Mouse (Mus musculus): ENCODE measurements around the gene Slc6a12.

DNA sequence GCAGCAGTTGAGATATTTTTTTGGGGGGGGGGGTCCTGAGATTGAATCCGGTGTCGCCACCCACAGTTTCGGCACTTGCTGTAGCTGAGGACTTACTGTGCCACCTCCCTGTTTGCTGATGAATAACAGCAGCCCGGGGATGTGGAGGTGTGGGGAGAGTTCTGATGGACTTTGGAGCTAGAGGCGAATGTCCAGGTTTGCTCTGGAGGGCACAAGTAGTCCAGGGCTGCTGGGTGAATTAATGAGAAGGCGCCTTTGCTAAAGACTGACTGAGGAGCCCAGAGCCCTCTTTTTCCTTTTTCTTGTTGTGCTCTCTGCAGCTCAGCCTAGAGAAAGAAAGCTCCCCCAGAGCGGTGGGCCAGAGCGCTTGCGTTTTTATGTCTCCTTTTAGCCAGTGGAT, 38.2 kb upstream of the Slc6a12 start:
- TF ChIP-seq CTCF (IDR thresholded peaks at IDR 0.05; ENCODE audit: borderline replicate concordance, insufficient read depth, low read length) (no peak), POLR2A (IDR thresholded peaks at IDR 0.05; ENCODE audit: low read depth, low read length) (no peak)

Data from embryonic fibroblast, embryonic 13.5 days (primary cell).